Mouse (Mus musculus) cerebellum, postnatal 14 days (tissue): ENCODE results near the gene Magi3.

Source experiments
- DNase-seq, 2 experiments: peaks; one replicate each; pipeline ENCODE4 v3.0.0; 2021; ENCODE audit warnings: mixed read lengths in 2 of 2

Magi3 gene

GRCm38 (mm10) chr3:104220295-104220965 is at the start of gene Magi3:
Gene Magi3 (minus strand): TSS chr3:104220374.
- peak; percentile 98 for DNase-seq

- DNase-seq = no peak
These were observed 44.5 kb upstream of the Magi3 start for GRCm38 (mm10) chr3:104264530-104265145.

GRCm38 (mm10) chr3:104260221-104260620 is 40.0 kb upstream of the Magi3 start:
- no peak for DNase-seq

GRCm38 (mm10) chr3:104259168-104259567 is 39.0 kb upstream of the Magi3 start:
- DNase-seq = no peak

GRCm38 (mm10) chr3:104257041-104257440 is 36.9 kb upstream of the Magi3 start:
- DNase-seq = no peak

GRCm38 (mm10) chr3:104253760-104254159 is 33.6 kb upstream of the Magi3 start:
- DNase-seq = no peak

GRCm38 (mm10) chr3:104247850-104248249 is 27.7 kb upstream of the Magi3 start:
- no peak for DNase-seq

GRCm38 (mm10) chr3:104247057-104247456 is 26.9 kb upstream of the Magi3 start:
- DNase-seq = no peak

- DNase-seq = no peak
These were observed 24.2 kb upstream of the Magi3 start for GRCm38 (mm10) chr3:104244373-104244772.

GRCm38 (mm10) chr3:104243972-104244371 is 23.8 kb upstream of the Magi3 start:
- no peak for DNase-seq

- no peak for DNase-seq
These were observed 19.6 kb upstream of the Magi3 start for GRCm38 (mm10) chr3:104239785-104240184.

- no peak for DNase-seq
These were observed 19.2 kb upstream of the Magi3 start for GRCm38 (mm10) chr3:104239376-104239775.

GRCm38 (mm10) chr3:104237846-104238440 is 17.8 kb upstream of the Magi3 start:
- DNase-seq = no peak

- DNase-seq = no peak
These were observed 15.9 kb upstream of the Magi3 start for GRCm38 (mm10) chr3:104236029-104236428.

GRCm38 (mm10) chr3:104235099-104235498 is 14.9 kb upstream of the Magi3 start:
- no peak for DNase-seq

GRCm38 (mm10) chr3:104233366-104234312 is 13.5 kb upstream of the Magi3 start:
- DNase-seq = no peak

GRCm38 (mm10) chr3:104227438-104228111 is 7.4 kb upstream of the Magi3 start:
- DNase-seq = no peak

- DNase-seq = no peak
These were observed 6.6 kb upstream of the Magi3 start for GRCm38 (mm10) chr3:104226731-104227130.

GRCm38 (mm10) chr3:104221156-104221555 is 982 bp upstream of the Magi3 start:
- DNase-seq = no peak

- peak; percentile 70 to 73 for DNase-seq
These were observed 461 bp downstream of the Magi3 start for GRCm38 (mm10) chr3:104219531-104220294.

GRCm38 (mm10) chr3:104218926-104219325 is 1.2 kb downstream of the Magi3 start:
- DNase-seq = peak; percentile 18 to 21

- DNase-seq = no peak
These were observed 30.4 kb downstream of the Magi3 start for GRCm38 (mm10) chr3:104189823-104190222.
